Mouse (Mus musculus) heart, postnatal 4 days (tissue): Measurements from ENCODE around the gene Gga2. TPM values are rescaled to one million over a fixed set of nuclear protein-coding genes. Genes with fewer than 3 reads are reported as not detected.

Source experiments
- DNase-seq: peaks from one replicate; pipeline ENCODE4 v3.0.0; 2021
- total RNA-seq, 2 experiments: library from RNA; stranded (reverse); gene quantifications; 2 replicates each; pipeline ENCODE4 v1.2.3; 2021

Gga2 gene
- total RNA-seq, 2 experiments from 2014 or later = 52.1 to 52.8 TPM

DNA sequence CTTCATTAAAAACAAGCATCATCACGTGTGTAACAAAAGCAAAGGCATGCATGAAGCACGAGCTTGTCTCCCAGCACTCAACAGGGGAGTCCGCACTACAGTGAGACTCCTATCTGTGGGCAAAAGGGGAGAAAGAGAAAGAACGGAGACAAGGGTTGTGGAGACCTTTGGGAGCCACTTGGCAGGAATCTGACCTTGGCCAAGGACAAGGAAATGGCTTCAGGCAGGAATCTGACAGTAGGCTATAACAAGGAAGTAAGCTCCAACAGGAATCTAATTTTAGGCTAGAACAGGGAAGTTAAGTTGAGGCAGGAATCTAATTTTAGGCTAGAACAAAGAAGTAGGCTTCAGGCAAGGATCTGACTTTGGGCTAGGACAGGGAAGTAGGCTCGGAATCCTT lies 25.1 kb downstream of the Gga2 start:
- DNase-seq = no peak

- DNase-seq = peak; percentile 95
These were observed 39.6 kb downstream of the Gga2 start, which contains the start of gene Cog7 for GRCm38 (mm10) chr7:121981307-121981871. Gene Cog7, minus strand, starts transcription at chr7:121981711.

GRCm38 (mm10) chr7:121975031-121975430 lies 46.0 kb downstream of the Gga2 start:
- peak; percentile 65 for DNase-seq

DNA sequence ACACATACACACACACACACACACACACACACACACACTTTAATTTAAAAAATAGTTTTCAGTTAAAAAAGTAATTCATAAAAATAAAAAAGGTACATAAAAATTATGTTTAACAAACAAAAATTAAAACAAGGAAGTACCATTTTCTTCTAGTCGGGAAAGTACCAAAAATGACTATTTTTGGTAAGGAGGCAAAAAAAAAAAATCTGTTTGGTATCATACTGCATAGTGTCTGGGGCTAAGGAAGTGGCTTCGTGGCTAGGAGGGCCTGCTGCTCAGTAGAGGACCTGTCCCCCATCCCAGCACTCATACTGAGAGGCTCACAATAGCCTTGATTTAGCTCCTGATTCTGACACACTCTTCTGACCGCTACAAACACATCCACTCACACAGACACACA lies 49.3 kb downstream of the Gga2 start:
- no peak for DNase-seq

GRCm38 (mm10) chr7:121970250-121970649 lies 50.8 kb downstream of the Gga2 start:
- no peak for DNase-seq

- no peak for DNase-seq
These were observed 52.2 kb downstream of the Gga2 start for GRCm38 (mm10) chr7:121968816-121969215.

GRCm38 (mm10) chr7:121968242-121968641 lies 52.8 kb downstream of the Gga2 start:
- DNase-seq = no peak

DNA sequence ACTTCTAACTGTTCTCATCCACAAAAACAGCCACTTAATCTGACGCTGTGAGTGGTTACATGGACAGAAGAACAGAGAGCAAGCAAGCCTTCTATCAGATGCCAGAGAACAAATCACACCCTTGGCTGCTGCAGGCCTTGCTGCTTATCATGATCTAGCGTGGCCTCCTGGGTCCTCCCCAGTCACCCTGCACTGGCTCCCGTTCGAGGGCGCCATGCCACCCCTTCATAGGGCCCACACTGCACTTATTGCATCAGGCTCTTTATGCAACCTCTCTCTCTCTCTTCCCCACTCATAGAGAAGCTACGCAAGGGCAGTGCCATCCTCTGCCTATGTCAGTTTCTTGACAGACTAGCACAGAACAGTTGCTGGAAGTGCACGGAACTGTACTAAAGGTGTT lies 54.9 kb downstream of the Gga2 start:
- no peak for DNase-seq

DNA sequence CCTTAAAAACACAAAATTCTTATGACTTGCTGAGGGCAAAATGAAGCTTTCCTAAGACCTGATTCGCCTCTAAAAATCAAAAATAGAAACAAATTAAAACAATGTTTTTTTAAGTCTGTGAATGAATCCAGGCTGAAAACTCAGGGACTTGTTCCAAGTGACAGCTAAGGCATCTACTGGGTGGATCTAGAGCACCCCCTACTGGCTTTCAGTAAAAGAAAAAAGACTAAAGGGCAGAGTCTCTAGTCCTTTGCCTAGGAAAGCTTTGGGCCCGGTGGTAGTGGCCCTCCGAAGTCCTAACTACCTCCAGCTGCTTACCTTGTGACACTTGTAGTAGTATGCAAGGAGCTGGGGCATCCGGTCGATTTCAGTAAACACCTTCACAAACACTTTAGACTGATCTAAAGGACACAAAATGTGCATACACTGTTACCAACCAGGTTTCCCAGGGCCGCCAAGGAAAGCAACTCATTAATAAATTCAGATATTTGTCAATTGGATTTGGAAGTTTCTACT lies 57.1 kb downstream of the Gga2 start:
- peak; percentile 52 for DNase-seq

GRCm38 (mm10) chr7:121962571-121962959 lies 58.5 kb downstream of the Gga2 start:
- DNase-seq = no peak

GRCm38 (mm10) chr7:121961913-121962570 lies 59.0 kb downstream of the Gga2 start:
- no peak for DNase-seq

GRCm38 (mm10) chr7:121955802-121956201 lies 65.2 kb downstream of the Gga2 start:
- DNase-seq = no peak

DNA sequence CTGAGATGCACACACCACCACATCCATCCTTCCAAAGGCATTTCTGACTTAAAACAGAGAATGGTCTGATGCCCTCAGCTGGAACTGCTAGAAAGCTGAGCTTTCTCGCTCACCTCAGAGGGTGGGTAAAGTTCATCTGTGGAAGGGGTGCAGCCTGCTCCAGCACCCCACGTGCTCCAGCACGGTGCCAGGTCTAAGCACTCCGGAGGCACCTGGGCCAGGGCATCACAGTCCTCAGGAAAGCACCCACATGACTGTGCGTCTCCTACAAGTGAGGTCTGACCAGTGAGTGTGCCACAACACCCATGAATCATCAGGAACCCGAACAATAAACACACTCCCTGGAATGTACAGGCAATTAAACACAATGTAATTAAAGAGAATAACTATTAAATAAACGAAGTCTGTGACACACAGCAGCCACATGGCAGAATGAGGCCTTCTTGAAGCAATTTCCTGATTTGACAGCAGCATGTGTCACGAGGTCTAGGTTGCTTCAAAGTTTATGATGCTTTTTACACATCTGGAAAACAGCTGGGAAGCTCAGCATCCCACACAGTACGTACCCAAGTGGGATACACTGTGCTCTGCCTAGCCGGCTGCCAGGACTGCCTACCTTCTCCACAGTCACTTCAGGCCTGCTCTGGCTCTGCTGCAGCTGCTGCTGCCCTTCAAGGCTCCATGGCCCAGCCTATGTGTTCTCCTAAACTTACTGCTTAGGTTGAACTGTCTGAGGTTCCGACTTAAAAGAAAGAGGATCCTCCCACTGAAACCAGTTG lies 65.9 kb downstream of the Gga2 start:
- no peak for DNase-seq

DNA sequence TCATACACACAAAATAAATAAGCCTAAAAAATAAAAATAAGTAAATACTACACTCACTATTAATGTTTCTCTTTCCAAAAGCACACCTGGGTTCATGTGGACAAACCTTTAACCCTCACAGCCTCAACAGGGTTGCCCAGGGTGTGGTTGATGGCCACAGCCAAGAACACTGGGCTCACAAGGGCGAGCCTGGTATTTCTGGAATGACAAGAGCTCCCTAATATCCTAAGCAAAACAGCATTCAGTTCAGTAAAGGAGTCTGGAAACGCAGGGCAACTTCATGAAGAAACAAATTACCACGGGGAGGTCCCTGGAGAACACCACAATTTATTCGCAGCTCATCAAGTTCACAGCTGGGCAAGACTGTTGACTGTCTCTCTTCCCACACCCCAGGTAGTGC lies 73.5 kb downstream of the Gga2 start:
- DNase-seq = no peak

DNA sequence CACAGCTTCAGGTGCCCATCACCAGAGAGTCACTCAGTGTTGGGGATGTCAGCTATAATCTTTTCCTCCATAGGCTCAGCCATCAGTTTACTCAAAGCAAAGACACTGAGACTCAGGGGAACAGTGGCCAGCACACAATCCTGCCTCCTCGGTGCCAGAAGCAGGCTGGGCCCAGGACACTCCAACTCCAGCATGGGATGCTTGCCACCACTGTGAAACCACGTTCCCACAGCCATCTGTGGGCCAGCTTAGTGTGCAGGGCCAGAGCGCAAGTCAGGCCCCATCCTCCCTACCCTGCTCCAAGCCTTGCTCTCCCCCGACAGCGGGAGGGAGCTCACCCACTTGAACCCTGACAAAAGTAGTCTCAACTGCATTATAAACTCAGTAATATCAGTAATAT lies 74.8 kb downstream of the Gga2 start:
- DNase-seq = no peak

DNA sequence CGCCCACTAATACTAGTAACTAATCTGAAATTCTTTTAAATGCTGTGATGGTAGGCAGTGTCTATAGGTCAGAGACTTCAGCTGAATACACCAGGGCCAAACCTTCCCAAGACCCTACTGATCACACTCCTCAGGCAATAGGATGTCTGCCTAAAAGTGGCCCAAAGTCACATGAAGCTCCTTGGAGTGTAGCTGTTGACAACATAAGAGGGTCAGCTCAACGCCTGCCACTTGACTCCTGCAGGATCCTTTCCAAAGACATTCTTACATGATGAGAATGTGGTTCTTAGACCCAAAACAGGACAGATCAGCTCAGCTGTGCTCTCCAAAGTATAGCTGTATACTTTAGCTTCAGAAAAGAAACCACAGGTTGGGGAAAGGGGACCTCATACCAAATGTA lies 78.7 kb downstream of the Gga2 start:
- DNase-seq = no peak

- no peak for DNase-seq
These were observed 79.4 kb downstream of the Gga2 start for GRCm38 (mm10) chr7:121941640-121942039.

DNA sequence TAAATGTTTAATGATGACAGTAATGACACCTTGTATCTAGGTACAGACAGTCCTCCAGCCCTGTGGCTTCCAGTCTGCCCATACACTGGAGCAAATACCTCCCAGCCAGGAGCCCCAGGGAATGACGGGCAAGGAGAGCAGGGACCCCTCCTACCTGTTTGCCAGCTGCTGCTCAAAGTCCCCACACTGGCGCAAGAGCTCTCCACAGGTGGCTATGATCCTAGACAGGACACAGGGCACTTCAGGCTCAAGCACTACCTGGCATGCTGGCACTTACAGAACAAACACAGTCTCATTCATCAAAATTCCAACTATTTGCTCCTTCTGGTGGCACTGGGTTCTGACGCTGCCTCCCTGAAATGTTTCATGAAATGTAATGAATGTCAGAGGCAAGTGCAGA lies 80.0 kb downstream of the Gga2 start:
- no peak for DNase-seq

- DNase-seq = peak; percentile 18
These were observed 81.3 kb downstream of the Gga2 start for GRCm38 (mm10) chr7:121939729-121940128.

GRCm38 (mm10) chr7:121939244-121939643 lies 81.8 kb downstream of the Gga2 start:
- DNase-seq = no peak

- no peak for DNase-seq
These were observed 82.7 kb downstream of the Gga2 start for GRCm38 (mm10) chr7:121938124-121938891.

GRCm38 (mm10) chr7:121936861-121937630 lies 84.0 kb downstream of the Gga2 start:
- peak; percentile 15 for DNase-seq
